Mouse (Mus musculus): ENCODE results near the gene Ltbp4.

GRCm38 (mm10) chr7:27331541-27331851 is 6.0 kb downstream of the Ltbp4 start:
- TF ChIP-seq POLR2A (IDR thresholded peaks at IDR 0.05; ENCODE audit: borderline replicate concordance, extremely low read depth, insufficient read depth, insufficient read length, poor library complexity, severe bottlenecking) (no peak), CTCF (IDR thresholded peaks at IDR 0.05; ENCODE audit: borderline replicate concordance, extremely low read depth, insufficient read depth, insufficient read length) (no peak)

Data from brain, embryonic 14.5 days (tissue).